Mouse (Mus musculus) testis, adult 2 months (tissue): ENCODE results near the gene Dusp18.

ENCODE experiments used
- CTCF ChIP-seq: fragments of 200-500 bp; IDR thresholded peaks from 2 replicates; pipeline ENCODE4 v1.5.1; 2012; ENCODE audit warnings: low read depth, mild to moderate bottlenecking, inconsistent platforms, low read length, moderate library complexity; ENCODE audit not compliant: control insufficient read depth, insufficient read depth, insufficient replicate concordance
- POLR2A ChIP-seq: fragments of 200-500 bp; IDR thresholded peaks from 2 replicates; pipeline ENCODE4 v1.6.1; 2012; ENCODE audit warnings: low read depth, mild to moderate bottlenecking, inconsistent platforms, low read length, moderate library complexity; ENCODE audit not compliant: control insufficient read depth

- TF ChIP-seq CTCF = no peak
- no peak for TF ChIP-seq POLR2A
Observed at GRCm38 (mm10) chr11:3933756-3934285, 38.8 kb downstream of the Dusp18 start.
